Mouse (Mus musculus): ENCODE measurements at regions not wholly inside any gene's neighbourhood (a gene's known extent, or its start where the extent isn't known, plus 50 kb on each side); places are given as distances from the start of the nearest gene placed in this dataset.

- TF ChIP-seq CTCF (IDR thresholded peaks at IDR 0.05) (no peak), EP300 (IDR thresholded peaks at IDR 0.05) (no peak)
Measured at GRCm38 (mm10) chrX:142535540-142535939, 145.2 kb upstream of the Acsl4 start.
